Mouse (Mus musculus): ENCODE data around the gene 4930556J24Rik. TPM values are rescaled to one million over a fixed set of nuclear protein-coding genes. Genes with fewer than 3 reads are reported as not detected.

Gene 4930556J24Rik
- total and polyA plus RNA-seq, 2 experiments from 2014 or later: 0.25 TPM; not detected in 1

GRCm38 (mm10) chr11:4001603-4002002, 25.0 kb upstream of the 4930556J24Rik start:
- WGBS: 6% methylated on average over 5 of the region's 5 CpGs
- peak; percentile 67; the same call in 1 of the 2 replicates for ATAC-seq
- peaks cover 28% of the 10 kb centered on the region; the same call in 1 of the 2 replicates for H3K27me3 ChIP-seq (ENCODE audit: insufficient read depth, low read length)
- H3K4me1 ChIP-seq (ENCODE audit: insufficient read depth, low read length): no peaks in the 10 kb centered on the region
- H3K4me3 ChIP-seq (ENCODE audit: low read length): no peak overlapping the region
- peak; percentile 88 for TF ChIP-seq CTCF (IDR thresholded peaks at IDR 0.05; ENCODE audit: low read depth)
- no peaks in the 10 kb centered on the region for H3K36me3 ChIP-seq (ENCODE audit: insufficient read depth, low read length)
- no peaks in the 10 kb centered on the region for H3K9me3 ChIP-seq (ENCODE audit: low read length)
- no peak overlapping the region for H3K9ac ChIP-seq (replicated peaks; ENCODE audit: low read length)
- peak; percentile 79 for DNase-seq (ENCODE audit: low spot score)
- H3K27ac ChIP-seq: no peak overlapping the region
- H3K4me2 ChIP-seq (ENCODE audit: low read depth, low read length): no peak overlapping the region

- H3K9me3 ChIP-seq (ENCODE audit: low read length): no peaks in the 10 kb centered on the region
- no peak overlapping the region for H3K27ac ChIP-seq
- no peak overlapping the region for H3K9ac ChIP-seq (replicated peaks; ENCODE audit: low read length)
- ATAC-seq (no peak), DNase-seq (ENCODE audit: low spot score) (no peak)
- no peaks in the 10 kb centered on the region for H3K36me3 ChIP-seq (ENCODE audit: insufficient read depth, low read length)
- no peaks in the 10 kb centered on the region for H3K4me1 ChIP-seq (ENCODE audit: insufficient read depth, low read length)
- H3K27me3 ChIP-seq (ENCODE audit: insufficient read depth, low read length): peaks cover 30% of the 10 kb centered on the region; the same call in 1 of the 2 replicates
- TF ChIP-seq CTCF (IDR thresholded peaks at IDR 0.05; ENCODE audit: low read depth): no peak
- no peak overlapping the region for H3K4me2 ChIP-seq (ENCODE audit: low read depth, low read length)
- H3K4me3 ChIP-seq (ENCODE audit: low read length): no peak overlapping the region
- 84% methylated on average over 5 of the region's 5 CpGs for WGBS
Measured at GRCm38 (mm10) chr11:3999547-3999946, 23.0 kb upstream of the 4930556J24Rik start.

- H3K4me1 ChIP-seq (ENCODE audit: insufficient read depth, low read length): no peaks in the 10 kb centered on the region
- H3K4me3 ChIP-seq (ENCODE audit: low read length): peak overlapping the region; percentile 26
- peak; percentile 9; the same call in 1 of the 2 replicates for TF ChIP-seq CTCF (IDR thresholded peaks at IDR 0.05; ENCODE audit: low read depth)
- ATAC-seq (no peak), DNase-seq (ENCODE audit: low spot score) (no peak)
- H3K27ac ChIP-seq: no peak overlapping the region
- H3K9ac ChIP-seq (replicated peaks; ENCODE audit: low read length): no peak overlapping the region
- H3K9me3 ChIP-seq (ENCODE audit: low read length): no peaks in the 10 kb centered on the region
- H3K36me3 ChIP-seq (ENCODE audit: insufficient read depth, low read length): no peaks in the 10 kb centered on the region
- H3K27me3 ChIP-seq (ENCODE audit: insufficient read depth, low read length): peaks cover 30% of the 10 kb centered on the region; the same call in 1 of the 2 replicates
- WGBS: 9% methylated on average over 66 of the region's 66 CpGs
- H3K4me2 ChIP-seq (ENCODE audit: low read depth, low read length): peak overlapping the region; percentile 44
Measured at GRCm38 (mm10) chr11:3997978-3998720, 21.6 kb upstream of the 4930556J24Rik start.

- Histone ChIP-seq H3K9me3 (ENCODE audit: low read length) (no peaks in the 10 kb centered on the region), H3K9ac (replicated peaks; ENCODE audit: low read length) (no peak overlapping the region), H3K4me3 (ENCODE audit: low read length) (no peak overlapping the region), H3K4me2 (ENCODE audit: low read depth, low read length) (no peak overlapping the region), H3K36me3 (ENCODE audit: insufficient read depth, low read length) (no peaks in the 10 kb centered on the region), H3K4me1 (ENCODE audit: insufficient read depth, low read length) (no peaks in the 10 kb centered on the region), H3K27ac (no peak overlapping the region), H3K27me3 (ENCODE audit: insufficient read depth, low read length) (peaks cover 30% of the 10 kb centered on the region; the same call in 1 of the 2 replicates)
- ATAC-seq (no peak), DNase-seq (ENCODE audit: low spot score) (no peak)
- TF ChIP-seq CTCF (IDR thresholded peaks at IDR 0.05; ENCODE audit: low read depth): no peak
- 91% methylated on average over 3 of the region's 3 CpGs for WGBS
Measured at GRCm38 (mm10) chr11:3996840-3997239, 20.3 kb upstream of the 4930556J24Rik start.

- Histone ChIP-seq H3K27me3 (ENCODE audit: insufficient read depth, low read length) (peaks cover 27% of the 10 kb centered on the region; the same call in 1 of the 2 replicates), H3K4me2 (ENCODE audit: low read depth, low read length) (no peak overlapping the region), H3K9me3 (ENCODE audit: low read length) (no peaks in the 10 kb centered on the region), H3K4me3 (ENCODE audit: low read length) (no peak overlapping the region), H3K9ac (replicated peaks; ENCODE audit: low read length) (no peak overlapping the region), H3K36me3 (ENCODE audit: insufficient read depth, low read length) (no peaks in the 10 kb centered on the region), H3K27ac (no peak overlapping the region), H3K4me1 (ENCODE audit: insufficient read depth, low read length) (no peaks in the 10 kb centered on the region)
- DNase-seq (ENCODE audit: low spot score) (no peak), ATAC-seq (no peak)
- no peak for TF ChIP-seq CTCF (IDR thresholded peaks at IDR 0.05; ENCODE audit: low read depth)
- 83% methylated on average over 5 of the region's 5 CpGs for WGBS
Measured at GRCm38 (mm10) chr11:3995511-3995910, 18.9 kb upstream of the 4930556J24Rik start.

GRCm38 (mm10) chr11:3993914-3994313, 17.3 kb upstream of the 4930556J24Rik start:
- no peak for TF ChIP-seq CTCF (IDR thresholded peaks at IDR 0.05; ENCODE audit: low read depth)
- no peak overlapping the region for H3K4me2 ChIP-seq (ENCODE audit: low read depth, low read length)
- H3K27ac ChIP-seq: no peak overlapping the region
- DNase-seq (ENCODE audit: low spot score): no peak
- no peak overlapping the region for H3K4me3 ChIP-seq (ENCODE audit: low read length)
- no peak overlapping the region for H3K9ac ChIP-seq (replicated peaks; ENCODE audit: low read length)
- H3K27me3 ChIP-seq (ENCODE audit: insufficient read depth, low read length): 0 out of 2 replicates have a peak, but pooled peaks cover 19% of the 10 kb centered on the region
- H3K4me1 ChIP-seq (ENCODE audit: insufficient read depth, low read length): no peaks in the 10 kb centered on the region
- no peaks in the 10 kb centered on the region for H3K9me3 ChIP-seq (ENCODE audit: low read length)
- H3K36me3 ChIP-seq (ENCODE audit: insufficient read depth, low read length): no peaks in the 10 kb centered on the region
- ATAC-seq: no peak
- WGBS: 84% methylated on average over 6 of the region's 6 CpGs

GRCm38 (mm10) chr11:3993132-3993531, 16.6 kb upstream of the 4930556J24Rik start:
- H3K4me2 ChIP-seq (ENCODE audit: low read depth, low read length): no peak overlapping the region
- no peak for DNase-seq (ENCODE audit: low spot score)

More at GRCm38 (mm10) chr11:3993132-3993531, 16.6 kb upstream of the 4930556J24Rik start:
- Histone ChIP-seq H3K27me3 (ENCODE audit: insufficient read depth, low read length) (0 out of 2 replicates have a peak, but pooled peaks cover 12% of the 10 kb centered on the region), H3K27ac (no peak overlapping the region), H3K9me3 (ENCODE audit: low read length) (no peaks in the 10 kb centered on the region), H3K4me3 (ENCODE audit: low read length) (no peak overlapping the region), H3K36me3 (ENCODE audit: insufficient read depth, low read length) (no peaks in the 10 kb centered on the region), H3K4me1 (ENCODE audit: insufficient read depth, low read length) (no peaks in the 10 kb centered on the region), H3K9ac (replicated peaks; ENCODE audit: low read length) (no peak overlapping the region)
- 78% methylated on average over 6 of the region's 6 CpGs for WGBS
- TF ChIP-seq CTCF (IDR thresholded peaks at IDR 0.05; ENCODE audit: low read depth): no peak
- no peak for ATAC-seq
